7 mouse cellular contexts compared by ENCODE assay signal in the genomic region with DNA sequence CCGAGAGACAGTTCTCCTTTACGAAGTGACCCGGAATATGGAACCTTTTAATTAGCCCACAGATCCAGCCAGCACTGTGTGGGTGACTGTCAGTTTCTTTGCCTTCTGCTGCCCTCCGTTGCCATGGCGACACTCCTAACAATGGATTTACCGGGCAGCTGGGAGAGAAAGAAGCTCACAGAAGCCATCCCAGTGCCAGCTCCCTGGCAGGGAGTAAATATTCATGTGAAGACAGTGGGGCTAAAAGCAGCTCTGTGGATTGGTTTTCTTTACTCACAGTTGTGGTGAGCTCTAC.
A peak's percentile ranks its signal among the peaks of the same experiment; 100 is the strongest.
DNase-seq lines count a peak whose midpoint lies in the region; TF ChIP-seq lines count a peak whose summit lies in the region.

No protein-coding gene starts in this region.

- WGBS in kidney, adult 2 months, result 61% methylated on average over 6 of the region's 6 CpGs

- intact Hi-C loops in left cerebral cortex, postnatal 10 days (cut with DNase I), result no loop called here

- DNase-seq in cerebellum, postnatal 36 days, result peak; percentile 62 to 67
- peak; percentile 43 to 57 for DNase-seq in frontal cortex, postnatal 14 days (ENCODE audit: low spot score in 2 of 2)
- DNase-seq in left cerebral cortex, postnatal 10 days (ENCODE audit: extremely low spot score in 1 of 2, low spot score in 2 of 2), result peak; percentile 74 to 77
- DNase-seq in retina, postnatal 7 days (ENCODE audit: low read depth, low spot score), result peak; percentile 69
- no peak for DNase-seq in kidney, adult 11 months
- DNase-seq in gastrocnemius, adult 8-10 months (ENCODE audit: low spot score in 2 of 2), result no peak
- DNase-seq in kidney, adult 2 months, result no peak

- H3K4me1 ChIP-seq in kidney, adult 2 months (ENCODE audit: control insufficient read depth, insufficient read depth, low read length), result no peaks in the 10 kb centered on the region

- no peak for TF ChIP-seq CTCF in kidney, adult 2 months (conservative IDR thresholded peaks at IDR 0.05; ENCODE audit: insufficient read depth, insufficient read length, low read depth, low read length)

- TF ChIP-seq POLR2A in kidney, adult 2 months (IDR thresholded peaks at IDR 0.05; ENCODE audit: low read depth, low read length), result no peak

- H3K36me3 ChIP-seq in kidney, adult 2 months (ENCODE audit: control insufficient read depth, insufficient read depth, low read length), result no peaks in the 10 kb centered on the region

- H3K27me3 ChIP-seq in kidney, adult 2 months (replicated peaks; ENCODE audit: control insufficient read depth, insufficient read depth, low read length), result no peaks in the 10 kb centered on the region

- no peak overlapping the region for H3K27ac ChIP-seq in kidney, adult 2 months (ENCODE audit: insufficient read depth, low read depth, low read length)

- H3K4me3 ChIP-seq in kidney, adult 2 months (ENCODE audit: insufficient read depth, low read depth, low read length), result no peak overlapping the region

Comparison
In these comparisons a context has a peak if more than half of its experiments do, and no peak if none do; other contexts are left out.
1. DNase-seq: peak in cerebellum, postnatal 36 days (2 of 2), frontal cortex, postnatal 14 days (2 of 2), left cerebral cortex, postnatal 10 days (2 of 2) and retina, postnatal 7 days (single experiment); none in kidney, adult 11 months (single experiment), gastrocnemius, adult 8-10 months (0 of 2) and kidney, adult 2 months (single experiment).